Comparison of ENCODE assay signal across 10 mouse cellular contexts in genomic region chr6:134144231-134145130, GRCm38 (mm10).
DNase-seq lines count a peak whose midpoint lies in the region; ATAC-seq and TF ChIP-seq lines count a peak whose summit lies in the region.
"Had no signal": no experiment of that assay in that cellular context is flagged by ENCODE, and none has a peak within 500 bp of the region (broad histone marks: within the 10 kb centered on the region; RNA-seq: fewer than 3 reads in every experiment).

No protein-coding gene starts in this region.

- TF ChIP-seq RAD21 in CH12.LX (IDR thresholded peaks at IDR 0.05; ENCODE audit: low read depth, low read length), result no peak

- no peak overlapping the region for H3K4me2 ChIP-seq in CH12.LX (ENCODE audit: insufficient read depth, low read depth, poor library complexity, severe bottlenecking)
- 0 out of 2 replicates have a peak overlapping the region, but pooled peaks have one; percentile 8 for H3K4me2 ChIP-seq in heart, postnatal 0 days (ENCODE audit: low read depth, low read length)
- H3K4me2 ChIP-seq in liver, embryonic 16.5 days (ENCODE audit: low read depth, low read length), result no peak overlapping the region
- no peak overlapping the region for H3K4me2 ChIP-seq in hindbrain, embryonic 11.5 days (replicated peaks; ENCODE audit: low read depth, low read length)
- H3K4me2 ChIP-seq: hindbrain, embryonic 14.5 days had no signal

- peak overlapping the region; percentile 73 for H3K27ac ChIP-seq in gastrocnemius, adult 2 months
- H3K27ac ChIP-seq in CH12.LX (ENCODE audit: insufficient read depth, low read depth), result no peak overlapping the region
- H3K27ac ChIP-seq in heart, postnatal 0 days (ENCODE audit: low read depth), result peak overlapping the region; percentile 90
- H3K27ac ChIP-seq in liver, embryonic 16.5 days (ENCODE audit: low read length), result 0 out of 2 replicates have a peak overlapping the region, but pooled peaks have one; percentile 18
- no peak overlapping the region for H3K27ac ChIP-seq in hindbrain, embryonic 11.5 days (ENCODE audit: low read depth, low read length)
- H3K27ac ChIP-seq: hindbrain, embryonic 14.5 days had no signal

- H3K9ac ChIP-seq in CH12.LX (ENCODE audit: insufficient read depth, low read depth), result no peak overlapping the region
- no peak overlapping the region for H3K9ac ChIP-seq in heart, postnatal 0 days (replicated peaks; ENCODE audit: low read depth, low read length)
- no peak overlapping the region for H3K9ac ChIP-seq in liver, embryonic 16.5 days (ENCODE audit: low read depth, low read length)
- H3K9ac ChIP-seq in hindbrain, embryonic 11.5 days (ENCODE audit: low read depth, low read length), result no peak overlapping the region
- H3K9ac ChIP-seq: hindbrain, embryonic 14.5 days had no signal

- 0 out of 2 replicates have a peak, but pooled peaks cover 2% of the 10 kb centered on the region for H3K79me2 ChIP-seq in CH12.LX (replicated peaks; ENCODE audit: control insufficient read depth, extremely low read depth, insufficient read depth, poor library complexity, severe bottlenecking)

- ATAC-seq in heart, postnatal 0 days (ENCODE audit: insufficient read depth, low read depth), result peak; percentile 74
- ATAC-seq in liver, embryonic 16.5 days (ENCODE audit: low read depth), result peak; percentile 9; the same call in 1 of the 2 replicates
- no peak for ATAC-seq in hindbrain, embryonic 11.5 days (ENCODE audit: low FRiP score)
- ATAC-seq: Patski had no signal

- WGBS in heart, postnatal 0 days, result 30% methylated on average over 15 of the region's 15 CpGs
- 30% methylated on average over 15 of the region's 15 CpGs for WGBS in liver, embryonic 16.5 days (ENCODE audit: insufficient replicate concordance)
- 74% methylated on average over 15 of the region's 15 CpGs for WGBS in hindbrain, embryonic 11.5 days

- no peaks in the 10 kb centered on the region for H3K27me3 ChIP-seq in CH12.LX (replicated peaks)
- no peaks in the 10 kb centered on the region for H3K27me3 ChIP-seq in heart, postnatal 0 days (ENCODE audit: control insufficient read depth, insufficient read depth, low read length)
- no peaks in the 10 kb centered on the region for H3K27me3 ChIP-seq in liver, embryonic 16.5 days (ENCODE audit: control insufficient read depth, insufficient read depth, low read depth, low read length)
- H3K27me3 ChIP-seq in hindbrain, embryonic 11.5 days (ENCODE audit: control insufficient read depth, insufficient read depth, low read length), result no peaks in the 10 kb centered on the region
- H3K27me3 ChIP-seq: Patski had no signal

- no peak for DNase-seq in gastrocnemius, adult 2 months
- no peak for DNase-seq in gastrocnemius, adult 8-10 months (ENCODE audit: low spot score in 2 of 2)
- DNase-seq in CH12.LX (ENCODE audit: extremely low read depth), result no peak
- peak; percentile 92 for DNase-seq in heart, postnatal 0 days (ENCODE audit: low spot score)
- DNase-seq in ovary, adult 18-20 months (ENCODE audit: low spot score), result no peak
- no peak for DNase-seq in hindbrain, embryonic 11.5 days (ENCODE audit: low spot score)
- DNase-seq in adrenal gland, postnatal 14 days, result no peak

- in situ Hi-C loops in CH12.LX (cut with MboI; ENCODE audit: low pct_ligation_motif_present, low pct_unique_long_range_greater_than_20kb, low sequenced_read_pairs), result no loop called here

- peaks cover 0 to 55% of the 10 kb centered on the region in 2 experiments for H3K36me3 ChIP-seq in CH12.LX (replicated peaks in 1 of 2; ENCODE audit: control insufficient read depth in 1 of 2, insufficient read depth in 1 of 2, low read length in 1 of 2)
- peaks cover 4% of the 10 kb centered on the region for H3K36me3 ChIP-seq in heart, postnatal 0 days (replicated peaks; ENCODE audit: control insufficient read depth, insufficient read depth, low read length)
- no peaks in the 10 kb centered on the region for H3K36me3 ChIP-seq in liver, embryonic 16.5 days (ENCODE audit: control insufficient read depth, insufficient read depth)
- H3K36me3 ChIP-seq in hindbrain, embryonic 11.5 days (ENCODE audit: control insufficient read depth, insufficient read depth, low read length), result no peaks in the 10 kb centered on the region

- peaks cover 34 to 98% of the 10 kb centered on the region in 2 experiments for H3K4me1 ChIP-seq in CH12.LX (ENCODE audit: control insufficient read depth in 1 of 2, insufficient read depth in 2 of 2)
- H3K4me1 ChIP-seq in heart, postnatal 0 days (ENCODE audit: control insufficient read depth, insufficient read depth), result peaks cover 68% of the 10 kb centered on the region
- peaks cover 14% of the 10 kb centered on the region for H3K4me1 ChIP-seq in liver, embryonic 16.5 days (ENCODE audit: control insufficient read depth, low read depth, low read length)
- no peaks in the 10 kb centered on the region; the same call in 1 of the 2 replicates for H3K4me1 ChIP-seq in hindbrain, embryonic 11.5 days (replicated peaks; ENCODE audit: control insufficient read depth, insufficient read depth, low read length)

- no peak for TF ChIP-seq POLR2A in CH12.LX (IDR thresholded peaks at IDR 0.05; ENCODE audit: low read depth, low read length)

- dilution Hi-C loops in CH12.LX (cut with MboI; ENCODE audit: extremely low pct_ligation_motif_present, extremely low pct_unique_long_range_greater_than_20kb, low sequenced_read_pairs), result no loop called here

- intact Hi-C loops in gastrocnemius, adult 2 months (cut with DNase I), result no loop called here

- no peak overlapping the region for H3K4me3 ChIP-seq in gastrocnemius, adult 2 months
- no peak overlapping the region for H3K4me3 ChIP-seq in CH12.LX (replicated peaks in 1 of 3; ENCODE audit: low read depth in 2 of 3, low read length in 2 of 3, poor library complexity in 1 of 3)
- H3K4me3 ChIP-seq in heart, postnatal 0 days (ENCODE audit: low read depth, low read length), result no peak overlapping the region
- H3K4me3 ChIP-seq in liver, embryonic 16.5 days (ENCODE audit: low read depth, low read length), result no peak overlapping the region
- no peak overlapping the region for H3K4me3 ChIP-seq in hindbrain, embryonic 11.5 days (ENCODE audit: low read depth, low read length)

- H3K9me3 ChIP-seq in CH12.LX (replicated peaks; ENCODE audit: low read length), result no peaks in the 10 kb centered on the region
- no peaks in the 10 kb centered on the region for H3K9me3 ChIP-seq in heart, postnatal 0 days (replicated peaks; ENCODE audit: control insufficient read depth, low read length)
- no peaks in the 10 kb centered on the region for H3K9me3 ChIP-seq in liver, embryonic 16.5 days (replicated peaks; ENCODE audit: control insufficient read depth, low read length)
- no peaks in the 10 kb centered on the region for H3K9me3 ChIP-seq in hindbrain, embryonic 11.5 days (ENCODE audit: control insufficient read depth, low read length)

- TF ChIP-seq EP300 in CH12.LX (IDR thresholded peaks at IDR 0.05; ENCODE audit: low read length), result no peak
- peak; percentile 27; the same call in 1 of the 2 replicates for TF ChIP-seq EP300 in heart, postnatal 0 days (IDR thresholded peaks at IDR 0.05; ENCODE audit: low read depth)

- TF ChIP-seq CTCF in gastrocnemius, adult 2 months (IDR thresholded peaks at IDR 0.05), result no peak
- TF ChIP-seq CTCF in CH12.LX (conservative IDR thresholded peaks at IDR 0.05 in 1 of 2, IDR thresholded peaks at IDR 0.05 in 1 of 2; ENCODE audit: low read depth in 2 of 2, low read length in 2 of 2), result no peak
- no peak for TF ChIP-seq CTCF in heart, postnatal 0 days (IDR thresholded peaks at IDR 0.05; ENCODE audit: low read depth)

TF ChIP-seq in CH12.LX, 34 proteins besides CTCF, POLR2A, EP300 and RAD21:
- TF ChIP-seq ZNF384 (IDR thresholded peaks at IDR 0.05; ENCODE audit: low read depth, low read length) (peak; percentile 58), ELF1 (IDR thresholded peaks at IDR 0.05; ENCODE audit: low read depth, low read length) (no peak), NELFE (IDR thresholded peaks at IDR 0.05; ENCODE audit: low read depth, low read length) (no peak)

Comparison
In these comparisons a context has a peak if more than half of its experiments do, and no peak if none do; other contexts are left out.
1. H3K27ac ChIP-seq: peak in gastrocnemius, adult 2 months (single experiment), heart, postnatal 0 days (single experiment) and liver, embryonic 16.5 days (single experiment); none in CH12.LX (single experiment) and hindbrain, embryonic 11.5 days (single experiment).